Mouse (Mus musculus) layer of hippocampus, postnatal 10 days (tissue): ENCODE measurements at regions not wholly inside any gene's neighbourhood (a gene's known extent, or its start where the extent isn't known, plus 50 kb on each side); places are given as distances from the start of the nearest gene placed in this dataset.

ENCODE experiments used
- DNase-seq, 2 experiments: peaks; one replicate each; pipeline ENCODE4 v3.0.0; 2021; ENCODE audit warnings: low spot score in 2 of 2

- DNase-seq: no peak
Measured at GRCm38 (mm10) chr16:30118876-30119275, 54.7 kb downstream of the Hes1 start.

DNA sequence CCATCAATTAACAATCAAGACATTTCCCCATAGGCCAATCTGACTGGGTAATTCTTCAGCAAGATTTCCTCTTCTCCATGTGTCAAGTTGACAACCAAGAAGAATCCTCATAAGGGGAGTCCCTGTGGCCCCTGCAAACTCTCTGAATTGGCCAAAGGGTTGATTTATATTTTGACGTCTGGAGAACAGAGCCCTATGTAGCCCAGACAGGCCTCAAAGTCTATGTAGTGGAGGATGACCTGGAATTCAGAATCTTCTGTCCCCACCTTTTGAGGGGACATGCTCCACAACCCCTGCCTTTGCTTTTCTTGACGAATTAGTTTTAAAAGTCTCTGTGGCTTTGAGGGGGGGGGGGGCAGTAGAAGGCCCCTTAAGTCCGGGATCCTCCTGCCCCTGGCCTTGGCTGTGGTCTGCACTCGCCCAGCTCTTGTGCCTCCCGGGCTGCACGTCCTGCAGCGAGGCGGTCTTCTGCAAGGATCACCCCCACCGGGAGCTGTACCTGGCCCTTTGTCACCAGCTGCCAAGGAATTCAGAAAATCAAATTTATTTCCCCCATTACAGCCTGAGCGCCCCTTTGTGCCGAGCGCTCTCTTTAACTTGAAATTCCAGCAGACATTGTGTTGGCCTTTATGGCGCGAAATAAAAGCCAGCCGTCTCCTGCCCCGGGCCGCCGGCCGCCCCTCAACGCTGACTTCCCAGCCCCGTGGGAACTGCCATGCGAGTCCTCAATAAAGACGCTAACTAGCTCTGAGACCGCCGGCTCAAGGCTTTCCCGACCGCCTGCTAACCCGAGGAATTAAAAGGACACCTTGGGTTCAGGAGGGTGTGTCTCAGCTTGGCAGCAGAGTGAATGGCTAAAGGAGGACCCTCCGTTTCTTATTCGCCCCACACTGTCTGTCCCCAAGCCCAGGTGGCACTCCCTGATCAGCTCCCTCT, 56.4 kb downstream of the Hes1 start:
- DNase-seq: no peak

GRCm38 (mm10) chr16:30121596-30121995, 57.4 kb downstream of the Hes1 start:
- no peak for DNase-seq

GRCm38 (mm10) chr16:30122211-30123070, 58.3 kb downstream of the Hes1 start:
- DNase-seq: no peak

DNA sequence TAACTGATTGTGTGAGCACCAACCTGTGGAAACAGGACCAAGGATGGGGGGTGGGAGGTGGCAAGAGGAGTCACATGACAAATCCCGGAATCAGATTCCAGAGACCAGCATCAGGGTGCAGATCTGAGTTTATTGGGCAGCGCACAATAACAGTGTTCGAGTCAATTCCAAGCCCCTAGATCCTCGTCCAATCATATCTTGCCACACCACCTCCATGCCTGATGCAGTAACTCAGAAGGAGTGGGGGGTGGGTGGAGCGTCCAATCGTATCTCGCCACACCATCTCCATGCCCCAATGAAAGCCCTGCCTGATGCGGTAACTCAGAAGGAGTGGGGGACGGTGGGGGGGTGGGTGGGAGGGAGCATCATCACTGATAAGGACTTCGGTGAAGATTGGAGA, 62.8 kb downstream of the Hes1 start:
- DNase-seq: no peak

DNA sequence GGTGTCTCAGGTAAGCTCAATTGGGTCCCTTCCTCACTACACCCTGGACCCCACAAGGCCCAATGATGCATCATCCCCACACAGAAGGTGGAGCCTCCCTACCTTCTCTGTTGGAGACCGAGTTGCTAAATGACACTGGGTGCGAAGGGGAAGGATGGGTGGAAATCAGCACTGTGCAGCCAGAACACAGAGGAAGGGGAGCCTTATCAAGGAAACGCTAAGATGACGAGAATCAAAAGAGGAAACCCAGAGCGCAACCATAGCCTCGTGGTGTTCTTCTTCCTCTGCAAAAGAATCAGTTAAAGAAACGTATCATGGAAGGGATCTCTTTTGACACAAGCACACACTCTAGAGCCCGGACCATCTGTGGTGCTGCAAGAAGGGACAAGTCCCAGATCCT, 64.6 kb downstream of the Hes1 start:
- DNase-seq: no peak

DNA sequence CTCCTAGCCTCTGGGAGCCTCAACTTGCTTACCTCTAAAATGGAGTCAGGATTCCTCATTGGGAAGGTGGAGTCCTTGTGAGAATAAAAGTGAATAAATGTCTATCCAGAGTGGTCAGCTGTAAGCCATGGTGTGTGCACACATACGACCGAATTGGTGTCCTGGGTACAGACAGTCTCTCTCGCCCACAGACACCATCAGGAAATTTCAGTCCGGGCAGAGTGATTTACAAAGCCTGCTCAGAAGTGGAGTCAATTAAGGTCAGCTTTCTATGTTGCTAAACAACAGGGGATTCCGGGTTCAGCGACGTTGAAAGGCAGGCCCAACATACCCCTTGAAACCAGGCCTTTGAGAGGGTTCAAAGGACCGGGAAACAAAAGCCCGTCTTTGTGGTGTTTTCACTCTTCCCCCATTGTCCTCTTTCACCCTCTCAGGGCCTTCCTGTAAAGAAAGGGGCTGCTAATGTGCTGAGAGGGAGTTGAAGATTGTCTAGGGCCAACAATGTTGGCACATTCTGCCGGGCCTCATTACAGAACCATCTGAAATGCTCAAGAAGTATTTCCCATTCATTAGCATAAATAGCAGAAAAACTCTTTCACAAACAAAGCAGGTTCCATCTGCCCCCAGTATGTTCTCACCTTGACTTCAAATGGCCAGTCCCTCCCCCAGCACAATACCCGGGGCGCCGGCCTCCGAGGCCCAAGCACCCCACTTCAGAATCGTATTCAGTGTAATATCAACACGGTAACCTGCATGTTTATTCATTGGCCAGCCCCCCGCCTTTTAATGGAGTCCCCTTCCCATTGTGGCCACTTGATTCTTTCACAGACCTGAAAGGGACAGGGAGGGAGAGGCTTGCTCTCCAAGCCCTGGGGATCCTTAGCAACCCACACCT, 65.3 kb downstream of the Hes1 start:
- DNase-seq: no peak

DNA sequence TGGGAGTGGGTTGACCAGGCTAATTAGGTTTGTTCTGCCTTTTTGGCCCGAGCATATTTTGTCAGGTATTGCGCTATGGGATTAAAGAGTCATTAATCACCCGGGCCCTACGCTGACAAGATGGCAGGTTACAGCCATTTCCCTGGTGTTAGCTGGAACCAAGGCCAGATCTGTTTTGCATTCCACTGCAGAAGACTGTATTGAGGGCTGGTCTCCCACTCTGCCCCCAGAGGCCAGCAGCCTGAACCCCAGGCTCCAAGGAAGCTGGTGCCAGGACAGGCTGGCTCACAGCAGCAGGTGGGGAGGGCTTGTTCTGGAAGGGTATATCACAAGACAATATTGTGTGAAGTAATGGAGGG, 65.9 kb downstream of the Hes1 start:
- no peak for DNase-seq

DNA sequence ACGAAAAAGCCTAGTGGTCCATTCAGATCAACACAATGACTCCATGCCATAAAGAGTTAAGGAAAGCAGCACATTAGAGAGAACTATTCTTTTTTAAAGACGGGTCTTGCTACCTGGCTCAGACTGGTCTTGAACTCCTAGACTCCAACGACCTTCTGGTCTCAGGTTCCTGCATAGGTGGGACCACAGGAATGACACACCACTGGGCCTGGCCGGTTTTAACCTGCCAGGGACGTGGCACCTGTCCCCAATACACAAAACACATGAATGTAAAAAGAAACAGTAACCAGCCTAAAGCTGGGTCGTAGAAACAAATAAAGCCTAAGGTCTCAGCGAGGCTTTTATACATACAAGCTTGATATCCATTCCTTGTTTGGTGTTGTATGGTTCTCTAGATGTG, 67.9 kb downstream of the Hes1 start:
- no peak for DNase-seq

GRCm38 (mm10) chr16:30134642-30135165, 70.5 kb downstream of the Hes1 start:
- DNase-seq: no peak

DNA sequence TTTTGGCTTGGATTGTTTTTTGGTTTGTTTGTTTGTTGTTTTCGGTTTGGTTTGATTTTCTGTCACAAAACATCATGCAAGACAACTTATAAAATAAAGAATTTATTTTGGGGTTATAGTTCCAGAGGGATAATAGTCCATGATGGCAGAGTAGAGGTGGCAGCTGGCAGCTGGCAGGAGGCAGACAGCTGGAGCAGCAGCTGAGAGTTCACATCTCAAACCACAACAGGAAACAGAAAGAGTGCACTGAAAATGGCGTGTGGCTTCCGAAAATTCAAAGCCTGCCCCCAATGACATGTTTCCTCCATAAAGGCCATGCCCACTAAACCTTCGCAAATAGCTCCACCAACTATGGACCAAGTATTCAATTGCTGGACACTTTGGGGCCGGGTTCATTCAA, 72.7 kb downstream of the Hes1 start:
- no peak for DNase-seq

GRCm38 (mm10) chr16:30137812-30138211, 73.6 kb downstream of the Hes1 start:
- no peak for DNase-seq

DNA sequence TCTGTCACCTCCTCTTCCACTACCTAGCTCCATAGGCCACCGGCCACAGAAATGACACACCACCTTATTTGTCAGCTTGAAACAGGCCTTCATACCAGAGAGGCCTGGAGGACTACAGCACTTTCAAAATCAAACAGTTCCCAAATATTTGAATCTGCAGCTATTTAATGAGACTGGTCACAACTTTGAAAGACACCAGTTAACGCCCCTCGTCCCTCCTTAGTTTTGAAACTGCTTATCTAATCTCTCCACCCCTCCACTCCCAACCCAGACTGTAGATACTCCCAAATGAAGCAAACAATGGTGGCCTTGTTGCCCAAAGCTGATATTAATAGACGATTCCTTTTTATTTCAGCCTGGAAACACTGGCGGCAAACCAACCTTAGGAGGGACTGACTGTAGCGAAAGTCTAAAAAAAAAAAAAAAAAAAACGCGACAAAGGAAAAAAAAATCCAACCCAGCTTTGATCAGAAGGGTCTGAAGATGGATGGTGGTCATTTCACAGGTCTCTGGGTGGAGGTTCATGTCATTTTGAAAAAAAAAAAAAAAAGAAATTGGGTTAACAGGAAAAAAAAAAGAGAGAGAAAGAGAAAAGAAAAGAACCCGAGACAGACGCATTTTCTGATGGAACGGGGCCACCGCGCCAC, 80.8 kb downstream of the Hes1 start:
- DNase-seq: no peak

GRCm38 (mm10) chr16:30145465-30146207, 81.5 kb downstream of the Hes1 start:
- DNase-seq: peak; percentile 27 to 38

DNA sequence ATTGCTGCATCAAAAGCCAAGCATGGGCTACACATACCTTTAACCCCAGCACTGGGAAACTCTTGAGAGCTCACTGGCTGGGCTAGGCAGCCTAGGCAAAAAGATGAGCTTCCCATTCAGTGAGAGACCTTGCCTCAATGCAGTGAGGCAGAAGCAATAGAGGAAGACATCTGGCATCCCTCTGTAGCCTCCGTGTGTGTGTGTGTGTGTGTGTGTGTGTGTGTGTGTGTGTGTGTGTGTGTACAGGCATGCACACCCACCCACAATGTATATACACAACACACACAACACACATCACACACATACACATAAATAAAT, 82.0 kb downstream of the Hes1 start:
- no peak for DNase-seq

GRCm38 (mm10) chr16:30147296-30147695, 83.1 kb downstream of the Hes1 start:
- DNase-seq: no peak

DNA sequence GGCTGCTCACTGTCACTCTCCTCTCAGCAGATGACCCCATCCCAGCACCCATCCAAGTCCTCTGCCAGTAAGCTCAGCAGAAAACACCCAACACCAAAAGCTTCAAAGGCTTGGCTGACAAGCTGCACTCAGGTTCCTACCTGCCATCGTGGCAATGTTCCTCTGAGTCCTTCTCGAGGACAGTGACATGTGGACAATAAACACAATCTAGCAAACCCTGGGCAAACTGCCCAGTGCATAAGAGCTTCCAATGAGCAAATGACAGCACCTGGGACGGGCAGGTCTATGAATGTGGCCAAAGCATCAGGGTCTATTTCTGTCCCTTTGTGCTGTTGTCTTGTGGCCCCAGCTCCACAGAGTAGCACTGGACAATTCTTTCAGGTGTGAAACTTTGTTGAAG, 86.9 kb downstream of the Hes1 start:
- no peak for DNase-seq

GRCm38 (mm10) chr16:30155070-30155469, 90.9 kb downstream of the Hes1 start:
- peak in 1 of 2 experiments; percentile 33 for DNase-seq

DNA sequence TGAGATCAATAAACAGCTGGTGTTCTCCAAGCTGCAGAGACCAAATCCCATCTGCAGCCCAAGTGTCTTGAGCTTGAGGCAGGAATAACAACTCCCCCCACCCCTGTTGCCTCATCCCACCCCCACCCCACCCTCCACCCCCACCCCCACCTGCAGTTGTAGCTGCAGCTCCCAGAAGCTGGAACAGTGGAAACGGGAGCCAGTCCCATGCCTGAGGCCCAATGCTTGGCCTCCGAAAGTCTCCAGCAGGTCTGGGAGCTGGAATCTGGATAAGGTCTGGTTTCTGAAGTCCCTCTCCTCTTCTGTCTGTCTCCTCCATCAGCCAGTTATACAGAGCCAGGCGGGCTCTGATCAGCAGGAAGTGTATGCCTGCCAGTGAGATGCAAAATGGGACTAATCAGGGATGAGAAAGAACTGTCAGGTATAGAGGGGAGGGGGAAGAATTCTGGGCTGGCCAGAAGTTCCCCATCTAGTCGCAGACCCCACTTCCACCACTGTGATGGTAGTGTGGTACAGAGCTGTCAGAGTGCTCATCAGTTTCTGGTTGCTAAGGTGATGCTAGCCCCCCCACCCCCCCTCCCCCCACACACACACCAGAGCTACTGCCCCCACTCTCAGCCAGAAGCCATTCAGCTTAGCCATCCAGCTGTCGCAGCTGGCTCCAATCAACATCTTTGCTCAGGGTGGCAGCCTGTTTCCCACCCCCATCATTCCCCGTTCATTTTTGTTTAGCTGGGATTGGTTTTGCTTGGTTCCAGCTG, 91.5 kb downstream of the Hes1 start:
- DNase-seq: no peak
